Mouse (Mus musculus) left cerebral cortex, adult 2 months (tissue): ENCODE measurements around the gene Cep41. TPM values are rescaled to one million over a fixed set of nuclear protein-coding genes. Genes with fewer than 3 reads are reported as not detected.

ENCODE experiments used
- DNase-seq, 2 experiments: peaks; one replicate each; pipeline ENCODE4 v3.0.0; 2021 to 2022; ENCODE audit warnings: low spot score in 2 of 2, mixed read lengths in 1 of 2; ENCODE audit errors: extremely low spot score in 1 of 2
- H3K27ac ChIP-seq: fragments of 200-600 bp; 2 replicates; pipeline ENCODE4 v1.8.1; 2022
- H3K4me3 ChIP-seq: fragments of 200-600 bp; 2 replicates; pipeline ENCODE4 v1.8.1; 2022
- CTCF ChIP-seq: fragments of 200-600 bp; IDR thresholded peaks from 2 replicates; pipeline ENCODE4 v1.8.1; 2022; ENCODE audit warnings: antibody characterized with exemption, mild to moderate bottlenecking, moderate library complexity
- intact Hi-C: fragments of 180-260 bp; cut with DNase I; formaldehyde crosslinking; loops from one replicate; pipeline ENCODE4 v1.15.1; 2025
- total RNA-seq, 2 experiments: library from RNA; stranded (reverse); gene quantifications; 2 replicates each; pipeline ENCODE4 v1.2.3; 2021

Cep41 gene
- total RNA-seq, 2 experiments from 2014 or later, result 6.5 to 9.2 TPM

GRCm38 (mm10) chr6:30730301-30730971 lies 36.9 kb upstream of the Cep41 start:
- H3K4me3 ChIP-seq, result no peak overlapping the region
- intact Hi-C loops, result no loop called here
- DNase-seq, result no peak
- H3K27ac ChIP-seq, result no peak overlapping the region
- TF ChIP-seq CTCF, result no peak

- intact Hi-C loops, result loop anchor here (5.0 kb wide), 1 partner anchor 176 kb away; no protein-coding TSS in a partner anchor
- H3K27ac ChIP-seq, result no peak within 1 kb of the TSS
- no peak within 1 kb of the TSS for H3K4me3 ChIP-seq
- no peak for TF ChIP-seq CTCF
- DNase-seq, result no peak
Observed at GRCm38 (mm10) chr6:30723331-30723730, 29.8 kb upstream of the Cep41 start, which contains the start of gene Mest. Mest (plus strand) TSS chr6:30723547.

DNA sequence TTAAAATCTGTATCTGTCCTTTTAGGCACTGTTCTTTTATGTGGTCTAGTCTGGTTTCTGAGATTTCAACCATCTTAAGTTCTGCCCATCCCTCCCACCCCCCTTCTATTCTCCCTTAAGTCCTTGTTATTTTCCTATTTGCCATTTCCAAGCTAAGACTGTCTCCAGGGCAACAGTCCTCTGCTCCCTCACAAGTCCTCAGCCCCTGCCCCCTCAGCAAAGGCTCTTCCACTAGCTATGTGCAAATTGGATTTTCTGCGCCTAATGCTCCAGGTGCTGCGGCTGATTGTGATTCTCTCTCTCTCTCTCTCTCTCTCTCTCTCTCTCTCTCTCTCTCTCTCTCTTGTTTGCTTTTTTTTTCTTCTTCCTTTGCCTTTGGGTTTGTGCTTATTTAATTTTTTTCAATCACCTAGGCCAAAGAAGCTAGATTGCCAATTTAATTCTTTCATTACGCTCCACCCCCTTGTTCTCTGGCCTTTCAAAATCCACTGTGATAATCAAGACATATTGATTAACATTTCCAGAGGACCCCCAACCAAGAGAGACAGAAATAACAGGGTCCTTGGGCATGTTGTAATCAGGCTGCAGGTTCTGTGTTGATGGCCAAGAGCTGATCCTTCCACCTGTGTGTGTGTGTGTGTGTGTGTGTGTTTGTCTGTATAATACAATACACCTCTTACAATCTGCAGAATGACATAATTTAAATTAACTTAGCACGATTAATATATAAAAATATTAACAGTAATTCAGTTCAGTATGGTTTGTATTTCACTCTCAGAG lies 29.0 kb upstream of the Cep41 start:
- no peak overlapping the region for H3K27ac ChIP-seq
- DNase-seq, result no peak
- no peak overlapping the region for H3K4me3 ChIP-seq
- intact Hi-C loops, result loop anchor here (5.0 kb wide), 1 partner anchor 175 kb away; no protein-coding TSS in a partner anchor
- no peak for TF ChIP-seq CTCF

DNA sequence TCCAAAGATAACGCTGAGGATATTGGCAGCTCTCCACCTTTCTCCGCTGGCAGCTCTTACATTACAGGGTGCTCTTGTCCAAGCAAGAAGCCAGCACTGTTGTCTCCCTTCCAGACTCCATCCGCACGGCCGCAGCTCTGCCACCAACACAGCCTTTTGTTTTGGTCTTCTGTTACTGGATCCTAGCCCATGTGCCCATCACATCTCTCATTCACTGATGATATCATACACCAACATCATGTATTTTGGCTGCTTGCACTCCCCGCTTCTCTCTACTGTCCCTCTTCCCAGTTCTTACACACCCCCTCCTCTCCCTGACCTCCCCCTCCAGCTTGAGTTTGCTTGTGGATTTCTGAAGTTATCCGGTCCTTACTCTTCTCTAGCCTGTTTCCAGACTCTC lies 23.2 kb upstream of the Cep41 start:
- H3K4me3 ChIP-seq, result no peak overlapping the region
- intact Hi-C loops, result no loop called here
- H3K27ac ChIP-seq, result no peak overlapping the region
- DNase-seq, result no peak
- no peak for TF ChIP-seq CTCF

GRCm38 (mm10) chr6:30714891-30715471 lies 21.4 kb upstream of the Cep41 start:
- TF ChIP-seq CTCF, result no peak
- DNase-seq, result no peak
- H3K27ac ChIP-seq, result no peak overlapping the region
- H3K4me3 ChIP-seq, result no peak overlapping the region
- intact Hi-C loops, result no loop called here

- no peak for TF ChIP-seq CTCF
- intact Hi-C loops, result no loop called here
- Histone ChIP-seq H3K27ac (no peak overlapping the region), H3K4me3 (no peak overlapping the region)
- no peak for DNase-seq
Observed at GRCm38 (mm10) chr6:30713896-30714295, 20.3 kb upstream of the Cep41 start.

GRCm38 (mm10) chr6:30713455-30713854 lies 19.9 kb upstream of the Cep41 start:
- DNase-seq, result no peak
- Histone ChIP-seq H3K27ac (no peak overlapping the region), H3K4me3 (no peak overlapping the region)
- intact Hi-C loops, result no loop called here
- TF ChIP-seq CTCF, result no peak

DNA sequence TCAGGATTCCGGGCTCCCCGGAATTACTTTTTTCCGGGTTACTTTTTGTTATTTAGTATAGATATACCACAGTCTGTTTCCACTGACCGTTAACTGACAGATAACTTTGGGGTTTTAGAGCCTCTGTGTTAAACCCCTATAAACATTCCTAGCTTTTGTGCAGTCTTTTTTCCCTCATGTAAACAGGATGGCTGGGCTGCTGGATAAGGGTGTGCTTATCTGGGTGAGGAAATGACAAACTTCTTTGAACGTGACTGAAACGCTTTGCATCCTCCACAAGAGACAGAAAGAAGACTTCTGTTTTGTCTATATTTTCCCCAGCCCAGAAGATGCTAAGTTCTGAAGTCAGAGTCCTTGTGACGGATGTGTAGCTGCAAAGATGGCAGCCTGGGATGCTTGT lies 18.9 kb upstream of the Cep41 start:
- no peak for DNase-seq
- H3K4me3 ChIP-seq, result no peak overlapping the region
- intact Hi-C loops, result no loop called here
- H3K27ac ChIP-seq, result no peak overlapping the region
- no peak for TF ChIP-seq CTCF

GRCm38 (mm10) chr6:30711365-30711763 lies 17.8 kb upstream of the Cep41 start:
- intact Hi-C loops, result no loop called here
- no peak for TF ChIP-seq CTCF
- DNase-seq, result no peak
- Histone ChIP-seq H3K4me3 (no peak overlapping the region), H3K27ac (no peak overlapping the region)

DNA sequence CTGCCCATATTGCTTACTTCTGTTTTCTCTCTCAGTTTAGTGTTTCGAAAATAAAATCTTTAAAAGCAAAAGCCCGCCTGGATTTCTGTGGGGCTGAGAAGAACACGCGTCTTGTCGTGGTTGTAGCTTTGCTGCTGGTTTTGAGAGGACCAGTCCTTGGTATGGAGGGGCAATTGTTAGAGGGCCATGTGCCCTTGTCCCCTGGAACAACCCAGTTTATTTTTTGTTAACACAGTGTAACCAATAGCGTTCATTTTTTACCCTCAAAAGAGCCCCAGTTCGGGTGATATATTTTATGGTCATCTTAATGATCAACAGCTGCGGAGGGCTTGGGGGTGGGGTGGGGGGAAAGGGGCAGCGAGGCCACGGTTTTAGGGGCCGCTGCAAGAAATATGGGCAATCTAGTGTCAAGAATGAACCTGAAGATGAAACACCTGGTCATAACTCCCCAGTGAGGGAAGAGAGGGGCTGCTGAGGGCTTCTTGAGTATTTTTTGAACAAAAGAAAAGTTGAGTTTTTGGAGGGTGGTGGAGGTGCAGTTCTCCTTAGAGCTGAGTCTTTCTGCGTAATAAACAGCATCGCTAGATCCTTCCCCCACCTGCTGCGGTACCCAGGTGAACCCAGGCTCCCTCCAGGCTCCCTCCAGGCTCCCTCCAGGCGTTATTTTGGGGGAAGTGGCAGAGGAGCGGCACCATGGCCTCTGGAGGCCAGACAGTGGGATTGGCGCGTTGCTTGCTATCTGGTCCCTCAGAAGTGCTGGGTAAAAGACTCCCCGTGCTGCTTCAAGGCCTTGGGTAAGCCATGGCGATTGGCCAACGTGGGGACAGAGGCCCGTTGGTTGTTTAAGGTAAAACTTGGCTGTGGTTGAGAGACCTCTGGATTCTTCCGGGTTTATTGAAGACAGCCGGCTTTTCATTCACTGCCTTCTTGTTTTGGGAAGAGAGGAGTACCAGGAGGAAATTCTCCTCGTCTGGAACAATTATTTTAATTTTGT lies 17.1 kb upstream of the Cep41 start:
- H3K4me3 ChIP-seq, result no peak overlapping the region
- TF ChIP-seq CTCF, result no peak
- no peak for DNase-seq
- intact Hi-C loops, result no loop called here
- H3K27ac ChIP-seq, result no peak overlapping the region

GRCm38 (mm10) chr6:30709115-30709514 lies 15.6 kb upstream of the Cep41 start:
- DNase-seq, result no peak
- no peak for TF ChIP-seq CTCF
- H3K4me3 ChIP-seq, result no peak overlapping the region
- no peak overlapping the region for H3K27ac ChIP-seq
- intact Hi-C loops, result no loop called here
